Mouse (Mus musculus) kidney, adult 2 months (tissue): ENCODE data around the gene Cep68.

Experiments
- CTCF ChIP-seq: fragments of 200-500 bp; conservative IDR thresholded peaks from 2 replicates; pipeline ENCODE4 v1.5.1; 2011; ENCODE audit warnings: low read depth, mild to moderate bottlenecking, control low read depth, low read length, moderate library complexity, mixed read lengths; ENCODE audit not compliant: insufficient read depth, insufficient read length
- POLR2A ChIP-seq: fragments of 200-500 bp; IDR thresholded peaks from one replicate; pipeline ENCODE4 v1.6.1; 2011; ENCODE audit warnings: low read depth, low read length, control low read depth

DNA sequence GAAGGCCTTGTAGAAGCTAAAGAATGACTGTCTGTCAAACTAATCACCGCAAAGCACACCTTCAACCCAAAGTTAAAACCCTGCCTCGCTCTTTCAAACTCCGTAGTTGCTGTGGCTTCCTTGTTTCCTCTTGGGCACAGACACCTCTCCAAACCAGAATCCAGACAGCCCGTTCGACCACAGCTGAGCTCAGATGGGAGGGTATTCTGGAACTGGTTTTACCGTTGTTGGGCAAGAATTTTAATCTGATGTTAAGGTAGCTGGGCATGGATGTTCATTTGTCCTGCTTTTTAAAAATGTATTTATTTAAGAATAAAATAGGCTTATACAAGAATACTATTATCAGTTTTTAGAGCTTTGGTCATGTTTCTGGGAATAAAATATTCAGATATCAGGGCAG is 62.0 kb downstream of the Cep68 start:
- no peak for TF ChIP-seq CTCF
- no peak for TF ChIP-seq POLR2A
